Mouse (Mus musculus): ENCODE data around the gene Polr2e. TPM values are rescaled to one million over a fixed set of nuclear protein-coding genes. Genes with fewer than 3 reads are reported as not detected.
A peak's percentile ranks its signal among the peaks of the same experiment; 100 is the strongest.

Gene Polr2e
- total and polyA plus RNA-seq, 3 experiments, result 105 to 194 (median 127) TPM

- no peak overlapping the region for H3K4me3 ChIP-seq (replicated peaks in 1 of 3; ENCODE audit: low read depth in 2 of 3, low read length in 2 of 3, poor library complexity in 1 of 3)
- dilution Hi-C loops (cut with MboI; ENCODE audit: extremely low pct_ligation_motif_present, extremely low pct_unique_long_range_greater_than_20kb, low sequenced_read_pairs), result no loop called here
- H3K4me2 ChIP-seq (ENCODE audit: insufficient read depth, low read depth, poor library complexity, severe bottlenecking), result no peak overlapping the region
- TF ChIP-seq ZMIZ1 (IDR thresholded peaks at IDR 0.05; ENCODE audit: low read depth, low read length) (no peak), NELFE (IDR thresholded peaks at IDR 0.05; ENCODE audit: low read depth, low read length) (no peak), POLR2AphosphoS2 (IDR thresholded peaks at IDR 0.05; ENCODE audit: low read depth, low read length) (no peak), TBP (conservative IDR thresholded peaks at IDR 0.05; ENCODE audit: low read depth, low read length) (no peak), TCF12 (IDR thresholded peaks at IDR 0.05; ENCODE audit: low read depth, low read length) (no peak), RAD21 (IDR thresholded peaks at IDR 0.05; ENCODE audit: low read depth, low read length) (no peak)
- H3K27me3 ChIP-seq (replicated peaks), result no peaks in the 10 kb centered on the region
- no peak overlapping the region for H3K9ac ChIP-seq (ENCODE audit: insufficient read depth, low read depth)
- DNase-seq (ENCODE audit: extremely low read depth), result no peak
- peak overlapping the region; percentile 30; the same call in 1 of the 2 replicates for H3K27ac ChIP-seq (ENCODE audit: insufficient read depth, low read depth)
- in situ Hi-C loops (cut with MboI; ENCODE audit: low pct_ligation_motif_present, low pct_unique_long_range_greater_than_20kb, low sequenced_read_pairs), result no loop called here
- peaks cover 60 to 79% of the 10 kb centered on the region in 2 experiments for H3K36me3 ChIP-seq (replicated peaks in 1 of 2; ENCODE audit: control insufficient read depth in 1 of 2, insufficient read depth in 1 of 2, low read length in 1 of 2)
- H3K9me3 ChIP-seq (replicated peaks; ENCODE audit: low read length), result no peaks in the 10 kb centered on the region
- peaks cover 35 to 65% of the 10 kb centered on the region in 2 experiments for H3K4me1 ChIP-seq (ENCODE audit: control insufficient read depth in 1 of 2, insufficient read depth in 2 of 2)
- H3K79me2 ChIP-seq (replicated peaks; ENCODE audit: control insufficient read depth, extremely low read depth, insufficient read depth, poor library complexity, severe bottlenecking), result no peaks in the 10 kb centered on the region
These were observed 8.9 kb downstream of the Polr2e start for GRCm38 (mm10) chr10:80030736-80031135.

GRCm38 (mm10) chr10:80030191-80030590, 9.4 kb downstream of the Polr2e start:
- dilution Hi-C loops (cut with MboI; ENCODE audit: extremely low pct_ligation_motif_present, extremely low pct_unique_long_range_greater_than_20kb, low sequenced_read_pairs) (no loop called here), in situ Hi-C loops (cut with MboI; ENCODE audit: low pct_ligation_motif_present, low pct_unique_long_range_greater_than_20kb, low sequenced_read_pairs) (no loop called here)
- Histone ChIP-seq H3K4me1 (ENCODE audit: control insufficient read depth in 1 of 2, insufficient read depth in 2 of 2) (peaks cover 38 to 68% of the 10 kb centered on the region in 2 experiments), H3K9me3 (replicated peaks; ENCODE audit: low read length) (no peaks in the 10 kb centered on the region), H3K27ac (ENCODE audit: insufficient read depth, low read depth) (no peak overlapping the region; the same call in 1 of the 2 replicates), H3K27me3 (replicated peaks) (no peaks in the 10 kb centered on the region), H3K4me3 (replicated peaks in 1 of 3; ENCODE audit: low read depth in 2 of 3, low read length in 2 of 3, poor library complexity in 1 of 3) (no peak overlapping the region), H3K9ac (ENCODE audit: insufficient read depth, low read depth) (no peak overlapping the region), H3K79me2 (replicated peaks; ENCODE audit: control insufficient read depth, extremely low read depth, insufficient read depth, poor library complexity, severe bottlenecking) (no peaks in the 10 kb centered on the region), H3K36me3 (replicated peaks in 1 of 2; ENCODE audit: control insufficient read depth in 1 of 2, insufficient read depth in 1 of 2, low read length in 1 of 2) (peaks cover 59 to 78% of the 10 kb centered on the region in 2 experiments), H3K4me2 (ENCODE audit: insufficient read depth, low read depth, poor library complexity, severe bottlenecking) (no peak overlapping the region)
- no peak for DNase-seq (ENCODE audit: extremely low read depth)
- TF ChIP-seq RAD21 (IDR thresholded peaks at IDR 0.05; ENCODE audit: low read depth, low read length) (no peak), CHD2 (IDR thresholded peaks at IDR 0.05; ENCODE audit: low read length) (no peak), TBP (conservative IDR thresholded peaks at IDR 0.05; ENCODE audit: low read depth, low read length) (no peak), PAX5 (IDR thresholded peaks at IDR 0.05; ENCODE audit: low read length) (no peak), CHD1 (IDR thresholded peaks at IDR 0.05; ENCODE audit: low read depth, low read length) (no peak), ZKSCAN1 (IDR thresholded peaks at IDR 0.05; ENCODE audit: borderline replicate concordance, low read depth, low read length) (no peak)

DNA sequence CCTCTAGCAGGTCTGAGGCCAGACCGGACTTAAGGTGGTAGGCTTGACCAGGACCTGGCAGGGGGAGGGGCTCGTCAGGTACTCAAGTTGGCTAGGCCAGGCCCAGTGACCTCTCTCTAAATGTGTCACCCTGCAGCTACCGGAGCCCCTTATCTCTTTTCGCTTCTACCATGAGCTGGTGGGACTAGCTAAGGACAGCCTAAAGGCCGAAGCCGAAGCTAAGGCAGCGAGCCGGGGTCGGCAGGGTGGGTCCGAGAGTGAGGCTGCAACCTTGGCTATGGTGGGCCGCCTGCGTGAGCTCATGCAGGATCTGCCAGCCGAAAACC, 11.1 kb downstream of the Polr2e start:
- no peaks in the 10 kb centered on the region for H3K27me3 ChIP-seq (replicated peaks)
- H3K36me3 ChIP-seq (replicated peaks in 1 of 2; ENCODE audit: control insufficient read depth in 1 of 2, insufficient read depth in 1 of 2, low read length in 1 of 2), result peaks cover 58 to 74% of the 10 kb centered on the region in 2 experiments
- no peak for TF ChIP-seq POLR2AphosphoS2 (IDR thresholded peaks at IDR 0.05; ENCODE audit: low read depth, low read length)
- no peak for TF ChIP-seq RAD21 (IDR thresholded peaks at IDR 0.05; ENCODE audit: low read depth, low read length)
- no peak for TF ChIP-seq ZMIZ1 (IDR thresholded peaks at IDR 0.05; ENCODE audit: low read depth, low read length)
- no peak for TF ChIP-seq MAZ (IDR thresholded peaks at IDR 0.05; ENCODE audit: low read depth, low read length)
- no peak for TF ChIP-seq USF2 (conservative IDR thresholded peaks at IDR 0.05; ENCODE audit: low read depth, low read length)
- TF ChIP-seq JUND (conservative IDR thresholded peaks at IDR 0.05; ENCODE audit: low read depth, low read length), result no peak
- TF ChIP-seq KAT2A (IDR thresholded peaks at IDR 0.05; ENCODE audit: insufficient replicate concordance, low read length), result no peak
- no peak for TF ChIP-seq NRF1 (IDR thresholded peaks at IDR 0.05; ENCODE audit: low read depth, low read length)
- no peak for TF ChIP-seq JUN (IDR thresholded peaks at IDR 0.05; ENCODE audit: insufficient read depth, low read depth, low read length)
- no peak for TF ChIP-seq ZC3H11A (IDR thresholded peaks at IDR 0.05; ENCODE audit: low read depth, low read length)
- TF ChIP-seq MXI1 (IDR thresholded peaks at IDR 0.05; ENCODE audit: low read depth, low read length), result no peak
- no peak for TF ChIP-seq GABPA (IDR thresholded peaks at IDR 0.05; ENCODE audit: insufficient replicate concordance, low read depth, low read length)
- TF ChIP-seq ZNF384 (IDR thresholded peaks at IDR 0.05; ENCODE audit: low read depth, low read length), result no peak
- no peak for TF ChIP-seq CTCF (conservative IDR thresholded peaks at IDR 0.05 in 1 of 2, IDR thresholded peaks at IDR 0.05 in 1 of 2; ENCODE audit: low read depth in 2 of 2, low read length in 2 of 2)
- no peak for TF ChIP-seq CHD1 (IDR thresholded peaks at IDR 0.05; ENCODE audit: low read depth, low read length)
- TF ChIP-seq SMC3 (IDR thresholded peaks at IDR 0.05; ENCODE audit: low read depth, low read length), result no peak
- TF ChIP-seq E2F4 (IDR thresholded peaks at IDR 0.05; ENCODE audit: insufficient replicate concordance, low read depth, low read length), result no peak
- TF ChIP-seq EP300 (IDR thresholded peaks at IDR 0.05; ENCODE audit: low read length), result no peak
- no peak for TF ChIP-seq PAX5 (IDR thresholded peaks at IDR 0.05; ENCODE audit: low read length)
- no peak for TF ChIP-seq CHD2 (IDR thresholded peaks at IDR 0.05; ENCODE audit: low read length)
- no peaks in the 10 kb centered on the region for H3K9me3 ChIP-seq (replicated peaks; ENCODE audit: low read length)
- peaks cover 39 to 68% of the 10 kb centered on the region in 2 experiments for H3K4me1 ChIP-seq (ENCODE audit: control insufficient read depth in 1 of 2, insufficient read depth in 2 of 2)
- no peaks in the 10 kb centered on the region for H3K79me2 ChIP-seq (replicated peaks; ENCODE audit: control insufficient read depth, extremely low read depth, insufficient read depth, poor library complexity, severe bottlenecking)
- no peak for DNase-seq (ENCODE audit: extremely low read depth)
- H3K27ac ChIP-seq (ENCODE audit: insufficient read depth, low read depth), result no peak overlapping the region
- no peak overlapping the region for H3K9ac ChIP-seq (ENCODE audit: insufficient read depth, low read depth)
- dilution Hi-C loops (cut with MboI; ENCODE audit: extremely low pct_ligation_motif_present, extremely low pct_unique_long_range_greater_than_20kb, low sequenced_read_pairs), result no loop called here
- no peak overlapping the region for H3K4me2 ChIP-seq (ENCODE audit: insufficient read depth, low read depth, poor library complexity, severe bottlenecking)
- no peak overlapping the region for H3K4me3 ChIP-seq (replicated peaks in 1 of 3; ENCODE audit: low read depth in 2 of 3, low read length in 2 of 3, poor library complexity in 1 of 3)
- in situ Hi-C loops (cut with MboI; ENCODE audit: low pct_ligation_motif_present, low pct_unique_long_range_greater_than_20kb, low sequenced_read_pairs), result no loop called here
